Mouse (Mus musculus) splenic B cell, adult 2 months (primary cell): ENCODE data around the gene Slc10a1.
A peak's percentile ranks its signal among the peaks of the same experiment; 100 is the strongest.

Source experiments
- DNase-seq: peaks from one replicate; pipeline ENCODE4 v3.0.0-alpha.2; 2011; ENCODE audit warnings: low read depth, low spot score
- H3K27me3 ChIP-seq: 2 replicates; pipeline ENCODE4 v1.6.1; 2012; ENCODE audit warnings: mild to moderate bottlenecking, low read length, moderate library complexity, mixed read lengths; ENCODE audit not compliant: control insufficient read depth, poor library complexity, insufficient read depth, severe bottlenecking
- H3K36me3 ChIP-seq: 2 replicates; pipeline ENCODE4 v1.6.1; 2012; ENCODE audit warnings: mild to moderate bottlenecking, low read length, moderate library complexity, mixed read lengths; ENCODE audit not compliant: control insufficient read depth, poor library complexity, insufficient read depth, severe bottlenecking

The Slc10a1 gene

DNA sequence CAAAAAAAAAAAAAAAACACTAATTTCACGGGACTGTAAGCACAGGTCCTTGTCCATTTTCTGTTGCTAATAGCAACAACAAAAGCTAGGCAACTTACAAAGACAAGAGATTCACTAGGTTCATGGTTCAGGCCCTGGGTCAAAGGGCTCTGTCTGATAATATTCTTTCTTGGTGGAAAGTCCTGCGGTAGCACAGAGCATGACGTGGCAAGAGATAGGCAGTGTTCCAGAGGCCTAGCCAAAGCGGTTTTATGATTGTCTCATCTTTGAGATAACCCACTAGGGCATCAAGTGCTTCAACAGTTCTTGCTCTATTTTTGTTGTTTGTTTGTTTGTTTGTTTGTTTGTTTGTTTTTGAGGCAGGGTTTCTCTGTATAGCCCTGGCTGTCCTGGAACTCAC is 42.0 kb downstream of the Slc10a1 start:
- no peaks in the 10 kb centered on the region for H3K36me3 ChIP-seq
- DNase-seq: no peak

DNA sequence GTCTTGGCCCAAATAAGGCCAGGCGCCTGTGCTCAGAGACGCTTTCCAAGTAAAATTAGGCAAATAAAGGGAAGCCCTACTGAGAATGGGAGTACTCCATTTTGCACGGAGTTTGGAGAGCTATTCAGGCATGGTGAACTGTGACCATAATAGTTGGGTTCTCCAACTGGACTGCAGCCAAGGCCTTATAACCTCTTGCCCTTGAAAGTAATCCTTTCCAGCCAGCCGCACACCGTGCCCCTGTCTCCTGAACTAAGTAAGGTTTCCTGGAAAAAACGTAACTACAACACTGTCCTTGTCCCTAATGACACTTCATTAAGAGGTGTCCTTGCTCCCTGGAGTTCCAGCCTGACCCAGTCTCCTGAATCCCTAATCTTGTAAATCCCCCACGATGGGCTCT is 42.6 kb downstream of the Slc10a1 start:
- Histone ChIP-seq H3K27me3 (no peaks in the 10 kb centered on the region), H3K36me3 (no peaks in the 10 kb centered on the region)
- no peak for DNase-seq

More for the DNA sequence above, 42.0 kb downstream of the Slc10a1 start:
- H3K27me3 ChIP-seq: no peaks in the 10 kb centered on the region

DNA sequence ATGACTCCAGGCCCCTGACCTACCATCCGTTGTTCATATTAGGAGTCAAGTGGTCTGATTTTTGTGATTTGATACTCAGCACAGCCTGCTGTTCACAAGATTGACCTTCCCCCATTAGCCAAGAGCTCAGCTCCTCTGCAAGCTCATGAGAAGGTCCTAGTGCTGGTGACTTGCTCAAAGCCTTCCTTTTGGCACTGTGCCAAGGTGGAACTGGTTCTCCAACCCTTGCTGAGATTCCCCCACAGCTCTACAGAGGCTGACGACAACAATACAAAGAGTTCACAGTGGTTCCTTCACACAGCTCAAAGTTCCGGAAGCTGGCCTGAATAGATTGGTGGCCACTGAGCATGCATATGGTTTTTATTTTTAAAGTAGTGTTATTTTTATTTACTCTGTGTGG is 44.3 kb downstream of the Slc10a1 start:
- Histone ChIP-seq H3K36me3 (no peaks in the 10 kb centered on the region), H3K27me3 (no peaks in the 10 kb centered on the region)
- DNase-seq: no peak

DNA sequence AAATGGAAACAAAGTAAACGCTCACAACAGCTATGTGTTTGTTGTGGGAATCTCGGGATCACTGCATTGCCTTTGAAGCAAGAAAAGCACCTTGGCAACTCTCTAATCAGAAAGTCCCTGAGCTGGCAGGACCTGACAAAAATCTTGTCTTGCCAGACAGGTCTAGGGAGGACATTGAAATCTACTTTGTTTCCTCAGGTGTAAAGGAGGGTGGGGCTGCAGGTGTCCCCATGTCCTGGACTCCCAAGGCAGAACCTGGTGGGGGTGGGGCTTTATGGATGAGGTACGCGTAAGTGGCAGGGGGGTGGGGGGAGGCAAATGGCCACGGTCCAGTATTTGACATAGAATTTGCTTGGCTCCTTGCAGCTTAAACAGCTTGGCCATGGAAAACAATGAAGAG is 44.9 kb downstream of the Slc10a1 start:
- no peaks in the 10 kb centered on the region for H3K36me3 ChIP-seq
- no peaks in the 10 kb centered on the region for H3K27me3 ChIP-seq
- DNase-seq: no peak

DNA sequence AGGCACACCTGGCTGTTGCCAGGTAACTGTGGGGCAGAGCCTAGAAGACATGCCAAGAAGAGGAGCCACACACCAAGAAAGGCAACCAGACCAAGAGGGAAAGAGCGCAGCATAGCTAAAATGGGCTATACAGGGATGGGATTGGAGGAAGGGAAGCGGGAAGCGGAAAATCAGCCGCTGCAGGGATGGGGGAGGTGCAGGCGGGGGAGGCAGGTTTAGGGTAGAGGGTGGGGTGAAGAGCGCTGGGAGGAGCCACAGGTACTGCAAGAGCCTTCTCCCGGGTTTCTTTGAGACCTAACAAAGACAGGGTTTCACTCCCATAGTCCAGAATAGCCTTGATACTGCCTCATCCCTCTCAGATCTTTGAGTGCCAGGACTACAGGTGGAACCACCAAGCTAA is 45.6 kb downstream of the Slc10a1 start:
- no peak for DNase-seq
- Histone ChIP-seq H3K27me3 (no peaks in the 10 kb centered on the region), H3K36me3 (no peaks in the 10 kb centered on the region)

DNA sequence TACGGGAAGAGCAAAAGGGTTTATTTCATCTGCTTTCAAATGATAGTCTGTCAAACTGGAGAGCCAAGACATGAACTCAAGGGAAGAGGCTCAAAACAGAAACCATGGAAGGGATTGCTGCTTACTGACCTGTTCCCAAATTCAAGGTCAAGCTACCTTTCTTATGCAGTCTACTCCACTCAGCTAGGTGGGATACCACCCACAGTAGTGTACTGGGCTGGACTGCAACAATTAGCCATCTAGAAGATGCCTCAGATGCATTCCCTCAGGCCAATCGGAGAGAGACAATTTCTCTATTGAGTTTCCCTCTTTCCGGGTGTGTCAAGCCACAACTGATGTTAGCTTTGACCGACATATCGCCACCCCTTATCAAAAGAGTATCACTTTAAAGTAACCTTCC is 47.2 kb downstream of the Slc10a1 start:
- no peak for DNase-seq
- Histone ChIP-seq H3K27me3 (no peaks in the 10 kb centered on the region), H3K36me3 (no peaks in the 10 kb centered on the region)

DNA sequence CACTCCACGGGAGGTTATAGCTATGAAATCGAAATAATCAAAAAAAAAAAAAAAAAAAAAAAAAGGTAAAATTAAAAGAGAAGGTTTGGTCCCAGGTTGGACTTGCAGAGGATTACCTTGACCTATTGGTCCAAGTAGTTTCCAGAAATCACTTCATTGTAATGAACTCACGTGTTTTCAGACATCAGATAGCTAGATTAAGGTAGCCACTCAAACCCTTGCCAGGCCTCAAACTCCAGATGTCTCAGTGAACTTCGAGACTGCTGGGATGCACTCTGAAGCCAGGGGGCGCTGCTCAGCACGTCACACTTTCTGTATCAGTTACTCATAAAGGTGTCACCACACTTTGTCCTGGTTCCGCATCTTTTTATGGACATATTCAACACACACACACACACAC is 50.7 kb downstream of the Slc10a1 start:
- Histone ChIP-seq H3K36me3 (no peaks in the 10 kb centered on the region), H3K27me3 (no peaks in the 10 kb centered on the region)
- peak; percentile 62 for DNase-seq

DNA sequence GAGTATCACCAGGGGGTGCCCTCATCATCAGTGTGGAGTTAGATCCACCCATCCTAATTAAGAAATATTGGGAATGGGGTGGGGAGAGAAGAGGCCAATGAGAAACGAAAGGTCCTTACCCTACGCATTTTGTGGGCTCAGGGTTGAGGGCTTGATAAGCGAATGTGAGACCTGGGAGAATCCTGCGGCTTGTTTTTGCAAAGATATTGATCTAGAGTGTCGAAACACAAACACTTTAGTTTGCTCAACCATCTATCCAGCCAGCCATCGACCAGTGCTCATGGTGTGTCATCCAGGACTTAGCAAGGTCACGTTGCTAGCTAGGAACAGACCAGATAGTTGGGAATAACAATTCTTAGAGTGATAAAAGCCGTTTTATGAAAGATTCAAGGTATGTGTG is 58.9 kb downstream of the Slc10a1 start:
- Histone ChIP-seq H3K36me3 (no peaks in the 10 kb centered on the region), H3K27me3 (no peaks in the 10 kb centered on the region)
- no peak for DNase-seq
